Mouse (Mus musculus) T-cell, adult 2 months (primary cell): Measurements from ENCODE around the gene Gpr107.

ENCODE experiments used
- DNase-seq: peaks from one replicate; pipeline ENCODE4 v3.0.0; 2022; ENCODE audit warnings: low spot score

The Gpr107 gene

DNA sequence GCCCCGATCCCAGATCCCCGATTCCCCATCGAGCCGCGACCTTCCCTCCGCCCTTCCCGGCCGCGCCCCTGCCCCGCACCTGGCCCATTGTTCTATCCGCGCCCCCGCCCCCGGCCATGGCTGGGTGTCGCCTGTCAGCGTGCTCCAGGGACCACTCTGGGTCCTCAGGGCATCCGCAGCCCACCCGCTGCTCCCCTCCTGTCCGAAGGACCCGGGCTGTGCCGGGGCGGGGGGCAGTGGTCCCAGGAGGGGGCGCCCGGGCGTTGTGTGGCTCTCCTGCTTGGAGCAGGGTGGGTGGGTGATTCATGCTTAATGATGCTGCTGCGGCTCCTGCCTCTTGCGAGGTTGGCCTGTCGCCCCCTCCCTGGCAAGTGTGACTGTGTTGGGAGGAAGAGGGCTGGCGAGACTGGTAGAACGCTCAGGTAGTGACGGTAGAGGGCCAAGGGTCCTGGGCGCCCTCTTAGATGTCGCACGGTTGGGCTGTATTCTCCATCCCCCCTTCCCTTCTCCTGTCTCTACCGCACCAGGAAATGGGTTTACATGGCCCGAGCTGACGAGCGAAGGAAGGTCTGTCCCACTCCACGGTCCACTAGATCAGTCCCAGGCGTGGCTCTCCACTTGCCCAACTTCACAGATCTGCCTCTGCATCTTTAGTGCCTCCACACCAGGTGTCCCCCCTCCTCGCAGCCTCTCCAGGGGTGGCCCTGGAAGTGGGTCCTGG is 94.3 kb downstream of the Gpr107 start:
- DNase-seq: no peak

DNA sequence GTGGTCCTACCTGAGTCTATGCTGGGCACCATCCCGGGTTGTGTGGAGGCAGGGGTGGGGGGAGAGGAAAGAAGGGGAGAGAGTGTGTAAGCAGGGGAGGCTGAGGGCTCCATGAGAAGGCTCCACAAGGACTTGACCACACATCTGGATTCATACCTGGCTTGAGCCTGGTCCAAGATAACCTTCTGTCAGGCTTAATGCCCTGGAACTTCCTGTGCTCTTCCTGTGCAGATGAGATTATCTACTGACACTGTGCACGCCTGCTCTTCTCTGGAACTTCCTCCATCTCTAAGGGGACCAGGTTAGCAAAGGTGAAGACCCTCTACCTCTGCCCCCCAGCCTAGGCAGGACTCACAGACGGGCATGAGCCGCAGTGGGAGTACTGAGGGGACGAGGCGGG is 96.7 kb downstream of the Gpr107 start:
- DNase-seq: no peak

DNA sequence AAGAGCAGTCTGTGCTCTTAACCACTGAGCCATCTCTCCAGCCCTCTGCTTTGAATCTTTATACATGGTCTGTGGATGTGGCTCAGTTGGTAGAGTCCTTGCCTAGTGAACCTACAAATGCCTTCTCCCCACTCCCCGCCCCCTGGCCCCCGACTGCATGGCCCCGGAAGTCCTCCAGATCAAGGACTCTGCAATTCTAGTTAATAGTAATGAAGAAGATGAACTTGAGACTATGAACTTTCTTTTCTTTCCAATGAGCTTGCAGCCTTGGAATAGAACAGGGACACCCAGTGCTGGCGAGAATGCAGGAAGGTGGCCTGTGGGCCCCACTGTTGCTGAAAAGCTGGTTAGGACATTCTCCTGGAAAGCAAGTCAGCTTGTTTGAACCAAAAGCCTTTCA is 100.1 kb downstream of the Gpr107 start:
- DNase-seq: no peak

DNA sequence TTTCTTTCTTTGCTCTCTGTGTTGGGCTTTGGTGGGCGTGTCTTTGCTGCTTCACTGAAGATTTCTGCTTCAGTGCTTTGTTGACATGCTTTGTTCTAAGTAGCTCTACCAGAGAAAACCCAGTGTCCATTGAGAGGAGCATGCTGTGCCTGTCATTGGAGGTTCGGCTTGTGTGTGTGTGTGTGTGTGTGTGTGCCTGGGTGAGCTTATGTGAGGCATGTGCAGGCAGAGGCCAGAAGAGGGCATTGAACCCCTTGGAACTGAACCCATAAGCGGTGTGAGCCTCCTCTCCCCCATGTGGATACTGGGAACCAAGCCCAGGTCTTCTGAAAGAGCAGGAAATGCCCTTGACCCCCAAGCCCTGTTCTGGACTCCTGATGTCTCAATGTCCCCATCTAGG is 101.3 kb downstream of the Gpr107 start:
- no peak for DNase-seq

DNA sequence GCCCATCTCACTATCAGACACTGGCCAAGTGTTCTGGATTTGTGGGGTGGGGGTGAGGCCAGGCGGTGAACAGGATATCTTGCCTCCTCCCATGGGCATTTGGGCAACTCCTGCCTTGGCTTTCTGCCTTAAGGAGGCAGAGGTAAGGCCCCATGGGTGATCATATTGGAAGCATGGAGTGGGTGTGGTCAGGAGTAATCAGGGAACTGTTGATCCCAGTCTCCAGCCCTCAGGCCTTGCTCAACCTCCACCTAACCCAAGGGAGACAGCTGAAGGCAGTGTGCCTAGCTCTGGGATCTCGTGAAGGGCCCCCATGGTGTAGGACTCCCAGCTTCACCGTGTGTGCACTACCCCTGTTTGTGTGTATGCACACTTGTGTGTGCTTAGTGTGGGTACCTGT is 102.7 kb downstream of the Gpr107 start:
- no peak for DNase-seq

DNA sequence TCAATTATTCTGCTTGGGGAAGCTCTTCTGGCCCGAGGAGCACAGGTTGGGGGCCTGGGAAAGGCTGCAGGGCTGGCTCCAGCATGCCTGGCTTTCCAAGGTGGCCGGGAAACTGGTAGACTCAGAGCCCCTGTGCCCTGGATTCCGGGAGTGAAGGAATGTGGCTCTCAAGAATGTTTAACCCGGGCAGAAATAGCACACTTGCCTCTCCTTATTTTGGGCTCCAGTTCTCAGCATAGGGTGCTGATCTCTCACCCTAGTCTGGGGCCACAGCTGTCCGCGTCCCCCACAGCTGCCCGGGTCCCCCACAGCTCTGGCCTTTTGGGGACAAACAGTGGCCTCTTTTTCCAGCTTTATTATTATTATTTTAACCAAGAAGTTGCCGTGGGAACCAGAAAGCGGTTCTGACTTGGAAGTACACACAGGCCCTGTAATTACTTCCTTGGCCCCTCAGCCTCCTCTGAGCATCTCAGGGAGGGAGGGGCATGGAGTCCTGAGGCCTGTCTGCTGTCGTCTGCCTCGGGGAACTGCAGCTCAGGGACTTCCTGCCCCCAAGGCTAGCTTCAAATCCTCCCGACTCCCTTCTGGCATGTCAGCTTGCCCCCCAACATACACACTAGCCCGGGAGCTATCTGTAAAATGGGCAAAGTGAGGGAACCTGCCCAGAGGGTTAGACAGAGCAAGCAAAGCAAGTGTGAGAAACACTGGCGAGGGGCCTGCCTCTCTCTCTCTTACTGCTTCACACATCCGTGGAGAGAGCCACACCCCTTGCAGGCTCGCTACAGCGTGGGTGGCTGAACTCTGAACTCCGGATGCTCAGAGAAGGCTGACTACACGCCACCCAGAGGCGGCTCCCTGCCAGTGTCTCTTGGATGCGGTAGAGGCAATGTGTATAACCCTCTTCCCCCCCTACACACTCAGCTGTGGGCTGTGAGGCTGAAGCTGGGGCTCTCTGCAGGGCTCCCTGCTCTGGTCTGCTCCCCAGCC is 104.1 kb downstream of the Gpr107 start:
- DNase-seq: peak; percentile 91

DNA sequence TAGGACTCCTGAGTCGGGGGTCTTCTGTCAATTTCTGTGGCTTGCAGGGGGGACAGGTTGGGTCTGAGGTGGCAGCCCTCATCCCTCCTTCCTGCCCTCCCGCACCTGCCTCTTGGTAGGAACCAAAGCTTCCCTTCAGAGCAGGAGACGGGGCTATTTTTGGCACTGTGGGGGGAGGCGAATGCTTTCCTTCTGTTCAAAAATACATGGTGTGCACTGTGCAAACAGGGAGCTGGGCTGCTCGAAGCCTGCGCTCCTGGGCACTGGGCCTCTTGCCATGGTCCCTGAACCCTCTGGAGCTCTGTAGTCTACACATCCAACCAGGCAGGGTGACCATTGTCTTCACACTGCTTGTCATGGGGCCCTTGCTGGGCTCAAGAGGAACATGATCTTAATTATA is 105.0 kb downstream of the Gpr107 start:
- DNase-seq: no peak

DNA sequence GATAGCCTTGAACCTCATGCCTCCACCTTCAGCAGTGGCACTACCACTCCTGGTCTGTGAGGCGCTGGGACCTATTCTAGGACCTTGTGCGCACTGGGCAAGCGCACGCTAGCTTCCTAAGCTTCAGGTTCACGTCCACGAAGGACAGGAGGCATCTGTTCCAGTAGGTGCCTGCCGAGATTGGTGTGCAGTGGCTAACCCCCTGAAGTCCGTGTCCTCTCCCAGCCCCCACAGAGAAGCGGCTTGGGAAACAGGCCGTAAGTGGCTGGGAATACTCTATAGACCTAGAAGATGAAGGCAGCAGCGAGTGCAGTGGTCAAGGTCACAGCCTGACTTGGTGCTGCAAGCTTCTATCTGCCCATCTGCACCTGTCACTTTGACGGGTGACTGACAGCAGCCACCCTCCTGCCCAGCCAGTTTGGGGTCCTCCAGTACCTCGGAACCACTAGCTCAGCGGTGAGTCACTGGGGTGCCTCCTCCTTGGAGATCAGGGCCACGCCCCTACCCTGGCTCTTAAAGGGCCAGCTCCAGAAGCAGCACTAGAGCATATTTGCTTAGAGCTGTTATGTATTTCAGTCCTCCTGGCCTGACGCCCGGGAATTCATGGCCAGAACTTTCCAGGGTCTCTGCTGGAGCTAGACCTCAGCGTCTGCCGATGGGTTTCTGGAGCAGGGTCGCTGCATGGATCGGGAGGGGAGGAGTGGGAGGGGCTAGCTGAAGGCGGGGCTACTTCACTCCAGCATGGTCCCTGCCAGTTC is 106.7 kb downstream of the Gpr107 start:
- DNase-seq: peak; percentile 64

DNA sequence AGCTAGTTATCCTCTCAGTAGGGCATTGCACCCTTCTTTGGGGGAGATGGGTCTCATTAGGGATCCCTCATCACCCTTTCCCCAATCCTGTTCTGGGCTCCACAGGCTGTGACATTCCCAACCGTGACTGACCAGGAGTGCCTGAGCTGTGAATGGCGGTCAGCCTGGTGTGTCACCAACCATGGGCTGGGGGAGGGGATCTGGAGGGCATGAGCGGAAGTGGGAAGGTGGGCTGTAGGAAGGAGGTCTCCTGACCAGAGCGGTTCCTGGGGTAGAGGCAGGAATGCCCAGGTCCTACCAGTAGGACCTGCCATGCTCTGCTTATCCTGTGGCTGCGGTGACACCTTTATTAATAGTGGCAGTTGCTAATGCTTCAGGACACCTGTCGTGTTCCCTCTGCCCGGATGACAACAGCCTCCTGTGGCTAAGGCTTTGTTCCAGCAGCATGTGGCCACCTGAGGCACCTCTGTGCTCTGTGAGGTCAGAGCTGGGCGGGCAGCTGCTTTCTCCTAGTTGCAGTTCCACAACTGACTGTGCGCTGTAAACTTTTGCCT is 107.3 kb downstream of the Gpr107 start:
- DNase-seq: no peak

DNA sequence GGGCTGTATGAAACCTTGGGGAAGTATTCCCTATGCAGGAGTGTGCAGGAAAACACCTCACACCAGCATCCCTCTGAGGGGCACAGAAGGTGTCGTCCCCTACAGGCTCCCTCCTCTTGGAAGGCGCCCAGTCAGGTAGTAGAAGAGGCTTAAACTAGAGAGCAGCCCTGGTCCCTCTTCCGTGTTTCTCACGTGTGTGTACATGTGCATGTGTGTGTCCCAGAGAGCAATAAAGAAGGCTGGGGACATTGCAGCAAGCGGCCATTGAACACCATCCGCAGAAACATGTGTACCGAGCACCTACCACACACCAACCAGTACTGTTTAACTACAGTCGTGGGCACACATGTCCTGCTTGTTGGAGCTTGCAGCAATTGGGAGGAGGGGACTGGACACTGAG is 108.4 kb downstream of the Gpr107 start:
- no peak for DNase-seq

DNA sequence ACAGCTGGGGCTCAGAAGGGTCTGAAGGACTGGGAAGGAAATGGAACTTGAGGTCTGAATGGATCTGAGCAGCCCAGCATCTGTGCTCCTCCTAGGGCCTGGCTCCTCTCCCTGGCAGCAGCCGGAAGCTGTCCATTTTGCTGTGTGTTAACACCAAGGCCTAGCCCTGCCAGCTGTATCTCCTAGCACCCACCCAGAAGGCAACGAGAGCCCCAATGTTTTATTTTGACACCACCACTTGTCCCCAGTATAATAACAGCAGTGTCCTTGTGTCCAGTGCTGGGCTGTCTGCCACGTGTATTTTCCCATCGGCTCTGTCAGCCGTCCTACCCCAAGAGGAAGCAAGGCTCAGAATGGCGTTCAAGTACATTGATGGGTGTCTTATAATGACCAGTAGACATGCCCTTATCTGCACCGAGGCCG is 110.9 kb downstream of the Gpr107 start:
- DNase-seq: no peak

DNA sequence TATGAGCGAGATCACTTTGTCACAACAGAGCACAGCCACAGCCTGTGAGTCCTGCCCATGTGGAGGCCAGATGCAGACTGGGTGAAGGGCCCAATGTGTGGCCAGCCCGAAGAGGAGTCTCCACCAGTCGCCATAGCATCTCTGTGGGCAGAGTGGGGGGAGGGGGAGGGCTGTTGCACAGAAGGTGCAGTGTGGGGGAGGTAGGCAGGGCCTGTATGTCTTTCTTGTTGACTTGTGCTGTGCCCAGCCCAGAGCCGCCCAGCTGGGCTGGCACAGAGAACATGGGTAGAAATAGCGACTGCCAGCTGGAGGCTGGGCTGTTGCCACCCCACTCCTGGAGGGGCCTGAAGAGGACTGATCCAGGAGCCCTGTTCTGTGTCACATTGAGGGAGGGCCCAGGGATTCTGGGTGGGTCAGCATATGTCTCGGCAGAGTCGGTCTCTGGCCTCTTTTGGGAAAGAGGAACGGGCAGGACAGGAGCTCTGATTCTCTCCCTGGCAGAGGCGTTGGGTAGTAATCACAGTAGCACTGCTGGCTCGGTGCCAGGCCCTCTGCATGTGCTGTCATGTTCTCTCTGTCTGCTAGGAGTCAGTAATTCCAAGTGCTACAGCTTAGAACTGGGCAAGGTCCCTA is 111.7 kb downstream of the Gpr107 start:
- no peak for DNase-seq

DNA sequence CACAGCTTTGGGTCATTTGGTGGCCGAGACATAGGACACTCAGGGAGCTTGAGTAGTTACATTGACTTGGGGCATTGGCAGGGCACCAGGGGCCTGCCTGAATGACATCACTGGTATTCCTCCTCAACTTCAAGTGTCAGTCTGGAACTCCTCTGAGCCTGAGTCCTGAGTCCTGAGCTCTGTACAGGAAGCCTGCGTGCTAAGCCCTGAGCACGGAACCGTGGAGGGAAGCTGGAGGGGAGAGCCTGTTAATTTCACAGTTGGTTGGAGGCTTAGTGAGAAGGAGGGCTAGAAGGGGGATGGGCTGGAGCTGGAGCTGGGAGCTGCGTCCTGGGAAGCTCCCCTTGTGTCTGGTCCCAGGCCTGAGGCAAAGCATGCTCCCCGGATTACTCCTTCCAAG is 115.3 kb downstream of the Gpr107 start:
- DNase-seq: no peak
